Mouse (Mus musculus): Measurements from ENCODE around the gene Klhl4.

- TF ChIP-seq GATA1 (IDR thresholded peaks at IDR 0.05; ENCODE audit: low read length), result no peak
- TF ChIP-seq TAL1 (IDR thresholded peaks at IDR 0.05; ENCODE audit: low read length), result no peak
Observed at GRCm38 (mm10) chrX:114558141-114558540, 84.0 kb downstream of the Klhl4 start.
